Mouse (Mus musculus) neural tube, embryonic 10.5 days (tissue): ENCODE results near the gene Cacnb3.
A peak's percentile ranks its signal among the peaks of the same experiment; 100 is the strongest.

ENCODE experiments used
- DNase-seq: peaks from one replicate; pipeline ENCODE4 v3.0.0-alpha.2; 2017; ENCODE audit warnings: low spot score; ENCODE audit errors: extremely low spot score

Cacnb3 gene

GRCm38 (mm10) chr15:98609331-98610130 is 21.1 kb upstream of the Cacnb3 start, which contains the start of gene Adcy6:
Adcy6 (minus strand) TSS chr15:98610076.
- peak; percentile 90 for DNase-seq

GRCm38 (mm10) chr15:98610131-98610633 is 20.5 kb upstream of the Cacnb3 start:
- DNase-seq, result peak; percentile 39

- DNase-seq, result no peak
These were observed 18.4 kb upstream of the Cacnb3 start for GRCm38 (mm10) chr15:98612229-98612628.

- no peak for DNase-seq
These were observed 16.1 kb upstream of the Cacnb3 start for GRCm38 (mm10) chr15:98614551-98614950.

GRCm38 (mm10) chr15:98614971-98615370 is 15.7 kb upstream of the Cacnb3 start:
- no peak for DNase-seq

- DNase-seq, result no peak
These were observed 14.9 kb upstream of the Cacnb3 start for GRCm38 (mm10) chr15:98615751-98616150.

GRCm38 (mm10) chr15:98616362-98617175 is 14.1 kb upstream of the Cacnb3 start:
- no peak for DNase-seq

GRCm38 (mm10) chr15:98617176-98617537 is 13.5 kb upstream of the Cacnb3 start:
- peak; percentile 91 for DNase-seq

GRCm38 (mm10) chr15:98622199-98622598 is 8.4 kb upstream of the Cacnb3 start:
- DNase-seq, result no peak

GRCm38 (mm10) chr15:98622721-98623120 is 7.9 kb upstream of the Cacnb3 start:
- no peak for DNase-seq

- DNase-seq, result no peak
These were observed 7.2 kb upstream of the Cacnb3 start for GRCm38 (mm10) chr15:98623361-98623821.

GRCm38 (mm10) chr15:98626078-98626477 is 4.6 kb upstream of the Cacnb3 start:
- no peak for DNase-seq

- no peak for DNase-seq
These were observed 4.0 kb upstream of the Cacnb3 start for GRCm38 (mm10) chr15:98626487-98627212.

- DNase-seq, result peak; percentile 55
These were observed 1.9 kb upstream of the Cacnb3 start for GRCm38 (mm10) chr15:98628589-98629254.

- no peak for DNase-seq
These were observed 1.2 kb upstream of the Cacnb3 start for GRCm38 (mm10) chr15:98629464-98629863.

GRCm38 (mm10) chr15:98631493-98631892 is 853 bp downstream of the Cacnb3 start:
- peak; percentile 88 for DNase-seq

GRCm38 (mm10) chr15:98632107-98632744 is 1.6 kb downstream of the Cacnb3 start:
- DNase-seq, result peak; percentile 70

- peak; percentile 52 for DNase-seq
These were observed 2.3 kb downstream of the Cacnb3 start for GRCm38 (mm10) chr15:98632921-98633320.

- DNase-seq, result no peak
These were observed 3.3 kb downstream of the Cacnb3 start for GRCm38 (mm10) chr15:98633822-98634470.

GRCm38 (mm10) chr15:98634541-98635081 is 4.0 kb downstream of the Cacnb3 start:
- peak; percentile 92 for DNase-seq
